Mouse (Mus musculus): ENCODE results near the gene Olfr1341.

- TF ChIP-seq POLR2A (IDR thresholded peaks at IDR 0.05; ENCODE audit: low read depth, low read length) (no peak), MAFK (IDR thresholded peaks at IDR 0.05; ENCODE audit: insufficient replicate concordance, low read length) (peak; percentile 86), CTCF (conservative IDR thresholded peaks at IDR 0.05 in 1 of 2, IDR thresholded peaks at IDR 0.05 in 1 of 2; ENCODE audit: low read depth in 2 of 2, low read length in 2 of 2) (no peak), HCFC1 (IDR thresholded peaks at IDR 0.05; ENCODE audit: low read depth, low read length) (no peak)
Observed at GRCm38 (mm10) chr4:118721742-118722483, 18.6 kb downstream of the Olfr1341 start.

Data from CH12.LX (cell line).